Mouse (Mus musculus) cerebellum, postnatal 4 days (tissue): Measurements from ENCODE around the gene Eps15l1.
A peak's percentile ranks its signal among the peaks of the same experiment; 100 is the strongest.

Source experiments
- DNase-seq, 2 experiments: peaks; one replicate each; pipeline ENCODE4 v3.0.0; 2022; ENCODE audit warnings: low spot score in 2 of 2, mixed read lengths in 1 of 2

Gene Eps15l1

DNA sequence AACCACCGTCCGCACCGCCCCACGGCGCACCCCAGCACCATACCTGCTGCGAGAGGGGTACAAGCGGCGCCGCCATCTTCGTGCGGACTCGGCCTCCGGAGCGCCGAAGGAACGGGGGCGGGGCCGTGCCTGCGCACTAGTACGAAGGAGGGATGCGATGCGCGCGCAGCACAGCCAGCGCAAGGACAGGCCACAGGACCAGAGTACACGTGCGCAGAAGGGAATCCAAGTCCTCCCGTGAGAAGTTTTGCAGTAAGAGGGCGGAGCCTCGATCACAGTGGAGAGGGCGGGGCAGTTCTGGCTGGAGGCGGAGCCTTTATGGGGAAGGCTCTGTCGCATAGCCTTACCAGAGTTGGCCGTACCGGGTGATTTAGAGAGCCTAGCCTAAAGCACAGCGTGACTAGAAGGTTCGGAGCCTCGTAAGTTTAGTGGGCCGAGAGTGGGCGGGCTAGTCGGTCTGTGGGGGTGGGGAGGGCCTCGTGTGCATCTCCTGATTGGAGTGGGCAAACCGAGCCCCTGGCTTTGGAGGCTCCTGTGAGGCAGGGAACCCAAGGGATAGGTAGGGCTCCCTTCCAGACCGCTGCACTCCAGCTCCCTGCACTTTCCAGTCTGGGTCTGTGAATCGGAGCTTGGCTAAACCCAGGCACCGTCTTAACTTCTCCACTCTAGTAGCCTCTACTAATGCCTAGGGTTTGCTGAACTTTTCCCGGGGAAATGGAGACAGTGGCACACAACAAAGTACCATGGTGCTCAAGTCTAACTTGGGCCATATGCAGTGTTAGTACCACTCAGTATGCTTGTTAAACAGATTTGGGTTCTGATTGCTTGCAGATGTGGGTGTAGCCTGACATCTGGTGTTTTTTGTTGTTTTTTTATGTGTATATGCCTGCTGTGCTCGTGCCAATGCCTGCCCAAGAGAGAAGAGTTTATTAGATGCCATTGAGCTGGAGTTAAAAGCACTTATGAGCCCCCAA, at the start of gene Eps15l1:
Eps15l1 (minus strand) TSS at position 99 of the 974 bp plus-strand sequence.
- peak; percentile 94 to 98 for DNase-seq

DNA sequence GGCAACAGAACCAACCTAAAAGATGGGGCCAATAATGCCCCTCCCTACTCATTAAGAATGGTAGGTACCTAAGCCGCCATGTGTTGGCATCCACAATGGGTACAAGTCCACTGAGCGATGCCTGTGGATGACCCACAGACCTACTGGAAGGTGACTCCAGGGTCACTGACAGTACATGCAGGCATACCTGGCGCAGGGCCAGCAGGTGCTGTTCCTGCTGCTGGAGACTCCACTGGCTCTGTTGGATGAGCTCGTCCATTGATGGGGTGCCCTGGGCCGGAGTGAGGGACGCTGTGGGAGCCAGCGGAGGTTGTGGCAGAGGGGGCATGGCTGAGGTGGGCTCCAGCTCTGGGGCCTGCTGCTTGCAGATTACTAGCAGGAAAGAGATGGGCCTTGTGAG, 49.4 kb upstream of the Eps15l1 start:
- no peak for DNase-seq

GRCm38 (mm10) chr8:72469984-72470383, 48.7 kb upstream of the Eps15l1 start:
- no peak for DNase-seq

- DNase-seq = no peak
Measured at GRCm38 (mm10) chr8:72469243-72469642, 48.0 kb upstream of the Eps15l1 start.

GRCm38 (mm10) chr8:72464211-72464610, 43.0 kb upstream of the Eps15l1 start:
- no peak for DNase-seq

GRCm38 (mm10) chr8:72459881-72460533, 38.7 kb upstream of the Eps15l1 start:
- no peak for DNase-seq

DNA sequence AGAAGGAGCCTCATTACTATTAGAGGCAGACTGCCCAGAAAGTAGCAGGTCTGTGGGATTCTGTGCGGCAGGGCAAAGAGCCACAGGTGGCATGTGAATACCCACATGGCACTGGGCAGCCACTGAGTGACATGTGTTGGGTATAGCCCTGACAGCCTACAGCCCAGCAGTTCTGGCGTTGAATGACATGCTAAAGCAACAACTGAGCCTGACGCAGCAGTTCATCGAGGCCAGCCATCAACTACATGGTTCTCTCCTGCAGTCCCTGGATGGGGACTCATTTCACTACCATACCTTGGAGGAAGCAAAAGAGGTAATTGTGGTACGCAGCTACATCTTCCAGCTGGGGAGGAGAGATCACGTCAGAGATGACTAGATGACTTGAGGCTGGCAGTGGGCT, 37.2 kb upstream of the Eps15l1 start:
- DNase-seq = no peak

DNA sequence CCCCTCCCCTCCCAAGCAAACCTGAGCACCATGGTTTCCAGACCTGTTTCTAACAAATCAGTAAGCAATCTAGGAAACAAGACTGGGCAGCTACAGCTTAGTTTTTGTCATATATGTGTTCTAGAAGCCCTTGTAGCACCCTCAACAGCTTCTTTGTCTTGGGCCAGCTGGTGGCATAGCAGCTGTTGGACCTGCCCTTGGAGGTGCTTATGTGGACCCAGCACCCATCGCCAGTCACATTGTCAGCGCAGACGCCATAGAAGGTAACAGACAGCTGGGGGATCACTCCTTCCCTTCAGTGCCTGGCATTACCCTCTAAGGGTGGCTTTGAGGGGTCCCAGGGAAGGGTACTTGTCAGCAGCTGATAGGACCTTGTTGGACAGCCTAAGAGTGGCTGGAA, 36.5 kb upstream of the Eps15l1 start:
- no peak for DNase-seq

DNA sequence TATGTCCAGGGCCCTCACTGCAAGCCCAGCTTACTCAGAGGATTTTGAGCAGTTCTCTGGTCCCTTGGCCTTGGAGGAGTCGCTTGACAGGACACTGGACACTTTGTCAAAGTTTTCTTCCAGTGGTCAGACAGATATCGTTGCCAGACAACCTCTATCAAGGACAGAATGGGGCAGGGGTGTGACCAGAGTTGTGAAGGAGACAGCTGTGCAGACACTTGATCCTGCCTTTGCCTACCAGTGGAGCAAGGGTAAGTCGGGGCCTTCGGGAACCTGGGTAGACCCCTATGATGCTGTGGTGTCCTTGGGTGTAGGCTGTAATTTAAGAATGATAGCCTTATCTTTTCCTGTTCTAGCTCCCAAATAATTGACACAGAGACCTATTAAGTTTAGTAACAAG, 34.1 kb upstream of the Eps15l1 start:
- no peak for DNase-seq

DNA sequence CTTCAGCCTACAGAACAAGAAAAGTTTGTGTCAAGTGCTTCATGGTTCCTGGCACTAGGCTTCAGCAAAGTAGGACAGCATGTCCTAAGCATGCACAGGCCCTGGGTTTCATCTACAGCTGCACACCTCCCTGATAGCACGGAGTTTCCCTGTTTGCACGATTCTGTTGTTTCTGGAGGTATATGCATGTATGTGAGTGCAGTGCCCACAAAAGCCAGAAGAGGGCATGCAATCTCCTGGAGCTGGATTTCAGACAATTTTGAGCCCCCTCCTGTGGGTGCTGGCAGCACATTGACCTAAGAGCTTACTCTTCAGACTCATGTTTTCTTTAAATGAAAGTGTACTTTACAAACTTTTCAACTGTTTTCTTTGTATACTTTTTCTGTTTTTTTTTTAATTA, 32.6 kb upstream of the Eps15l1 start:
- no peak for DNase-seq

- no peak for DNase-seq
Measured at GRCm38 (mm10) chr8:72451516-72451915, 30.3 kb upstream of the Eps15l1 start.

GRCm38 (mm10) chr8:72445071-72445470, 23.8 kb upstream of the Eps15l1 start:
- DNase-seq = no peak

DNA sequence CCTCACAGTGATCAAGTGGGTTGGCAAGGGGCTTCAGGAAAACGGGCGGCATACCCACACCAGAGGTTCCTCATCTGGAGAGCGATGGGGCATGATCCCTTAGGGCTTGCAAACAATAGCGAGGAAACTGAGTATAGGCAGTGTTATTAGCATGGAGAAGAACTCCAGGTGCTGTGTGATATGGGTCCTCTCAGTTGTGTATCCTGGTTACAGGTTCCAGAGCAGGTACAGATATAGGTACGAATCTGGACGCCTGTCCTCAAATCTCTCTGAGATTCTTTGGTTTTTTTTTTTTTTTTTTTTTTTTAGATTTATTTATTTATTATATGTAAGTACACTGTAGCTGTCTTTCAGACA, 22.7 kb upstream of the Eps15l1 start:
- no peak for DNase-seq

DNA sequence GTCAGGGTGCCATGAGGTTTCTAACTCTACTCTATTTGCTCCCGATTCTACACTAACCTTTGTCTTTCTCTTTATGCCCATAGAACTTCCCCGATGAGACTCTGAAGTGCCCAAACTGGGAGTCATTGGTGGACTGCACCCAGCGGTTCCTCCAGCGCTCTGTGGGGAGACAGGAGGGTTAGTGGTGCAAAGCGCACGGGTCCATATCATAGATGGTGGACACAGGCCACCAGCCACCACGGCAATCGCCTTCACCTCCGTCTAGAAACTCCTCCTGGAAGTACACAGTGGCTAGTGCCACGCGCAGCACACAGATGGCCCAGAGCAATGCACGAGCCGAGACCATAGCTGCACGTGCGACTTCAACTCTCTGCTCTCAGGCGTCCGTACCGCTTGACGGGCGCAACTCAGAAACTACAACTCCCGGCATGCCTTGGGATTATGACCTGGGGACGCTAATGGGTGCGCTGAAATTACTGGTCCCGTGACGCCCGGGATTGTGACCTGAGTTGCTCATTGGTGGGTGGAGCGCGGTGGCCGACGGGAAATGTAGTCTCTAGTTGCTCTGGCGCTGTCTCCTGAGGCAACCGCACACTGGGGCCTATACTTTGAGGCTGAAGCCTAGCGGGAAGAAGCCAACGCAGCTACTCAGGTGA, 22.2 kb upstream of the Eps15l1 start, which contains the start of the genes Calr3 and 1700030K09Rik:
Calr3 (minus strand) TSS at position 533 of the 656 bp plus-strand sequence.
1700030K09Rik (plus strand) TSS at position 543 of the 656 bp plus-strand sequence.
- DNase-seq = peak; percentile 92 to 97

GRCm38 (mm10) chr8:72438248-72439015, 17.2 kb upstream of the Eps15l1 start:
- DNase-seq = no peak

- no peak for DNase-seq
Measured at GRCm38 (mm10) chr8:72434952-72435351, 13.7 kb upstream of the Eps15l1 start.

GRCm38 (mm10) chr8:72429676-72430075, 8.4 kb upstream of the Eps15l1 start:
- DNase-seq = no peak

DNA sequence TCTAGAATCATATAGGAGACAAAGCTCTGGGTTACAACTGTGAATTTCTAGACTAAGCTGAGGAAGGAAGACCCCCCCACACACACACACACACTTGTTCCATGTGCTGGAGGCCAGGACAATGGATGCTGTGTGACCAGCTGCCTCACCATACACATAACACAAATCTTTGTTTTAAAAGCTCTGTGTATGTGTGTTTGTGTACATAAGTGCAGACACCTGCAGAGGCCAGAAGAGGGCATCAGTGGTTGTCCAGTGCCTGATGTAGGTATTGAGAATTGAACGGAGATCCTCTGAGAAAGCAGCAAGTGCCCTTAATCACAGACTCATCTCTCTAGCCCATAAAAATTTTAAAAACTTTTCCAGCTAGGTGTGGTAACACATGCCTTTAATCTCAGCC, 1.7 kb upstream of the Eps15l1 start:
- no peak for DNase-seq

GRCm38 (mm10) chr8:72420571-72421361, 494 bp downstream of the Eps15l1 start:
- DNase-seq = peak in 1 of 2 experiments; percentile 61

- DNase-seq = no peak
Measured at GRCm38 (mm10) chr8:72418073-72418472, 3.2 kb downstream of the Eps15l1 start.

- DNase-seq = no peak
Measured at GRCm38 (mm10) chr8:72415252-72415651, 6.0 kb downstream of the Eps15l1 start.
